Mouse (Mus musculus) left cerebral cortex, adult 8-10 months (tissue): ENCODE results near the gene Col6a4. TPM values are rescaled to one million over a fixed set of nuclear protein-coding genes. Genes with fewer than 3 reads are reported as not detected.

Source experiments
- DNase-seq, 2 experiments: peaks; one replicate each; pipeline ENCODE4 v3.0.0; 2022; ENCODE audit warnings: low spot score in 2 of 2
- total RNA-seq, 4 experiments: library from RNA; stranded (reverse); gene quantifications; 2 replicates each; pipeline ENCODE4 v1.2.4; 2022

The Col6a4 gene
- total RNA-seq, 4 experiments from 2014 or later, result 1.8 to 2.9 (median 2.2) TPM

GRCm38 (mm10) chr9:106073956-106074355, 22.6 kb downstream of the Col6a4 start:
- no peak for DNase-seq

GRCm38 (mm10) chr9:106071651-106072050, 24.9 kb downstream of the Col6a4 start:
- no peak for DNase-seq

- peak in 1 of 2 experiments; percentile 45 for DNase-seq
Measured at GRCm38 (mm10) chr9:106053446-106053845, 43.1 kb downstream of the Col6a4 start.

GRCm38 (mm10) chr9:106043921-106044503, 52.6 kb downstream of the Col6a4 start:
- DNase-seq, result no peak

- no peak for DNase-seq
Measured at GRCm38 (mm10) chr9:106039915-106040659, 56.5 kb downstream of the Col6a4 start.

- DNase-seq, result peak in 1 of 2 experiments; percentile 33
Measured at GRCm38 (mm10) chr9:106039276-106039675, 57.3 kb downstream of the Col6a4 start.

GRCm38 (mm10) chr9:106038865-106039264, 57.7 kb downstream of the Col6a4 start:
- peak; percentile 36 to 70 for DNase-seq

- DNase-seq, result no peak
Measured at GRCm38 (mm10) chr9:106015666-106016065, 80.9 kb downstream of the Col6a4 start.

- DNase-seq, result no peak
Measured at GRCm38 (mm10) chr9:106013139-106013538, 83.4 kb downstream of the Col6a4 start.

GRCm38 (mm10) chr9:105997955-105998354, 98.6 kb downstream of the Col6a4 start:
- DNase-seq, result no peak

- DNase-seq, result peak in 1 of 2 experiments; percentile 48
Measured at GRCm38 (mm10) chr9:105992425-105992824, 104.2 kb downstream of the Col6a4 start.

- no peak for DNase-seq
Measured at GRCm38 (mm10) chr9:105990099-105990498, 106.5 kb downstream of the Col6a4 start.

GRCm38 (mm10) chr9:105989468-105989867, 107.1 kb downstream of the Col6a4 start:
- no peak for DNase-seq

GRCm38 (mm10) chr9:105988096-105988495, 108.5 kb downstream of the Col6a4 start:
- no peak for DNase-seq

- DNase-seq, result no peak
Measured at GRCm38 (mm10) chr9:105984931-105985519, 111.6 kb downstream of the Col6a4 start.

GRCm38 (mm10) chr9:105978479-105978878, 118.1 kb downstream of the Col6a4 start:
- DNase-seq, result no peak

- DNase-seq, result no peak
Measured at GRCm38 (mm10) chr9:105976871-105977270, 119.7 kb downstream of the Col6a4 start.

GRCm38 (mm10) chr9:105976314-105976713, 120.3 kb downstream of the Col6a4 start:
- DNase-seq, result no peak

- DNase-seq, result no peak
Measured at GRCm38 (mm10) chr9:105973736-105974135, 122.8 kb downstream of the Col6a4 start.

GRCm38 (mm10) chr9:105972031-105972430, 124.6 kb downstream of the Col6a4 start:
- no peak for DNase-seq

- DNase-seq, result no peak
Measured at GRCm38 (mm10) chr9:105971351-105971894, 125.2 kb downstream of the Col6a4 start.

GRCm38 (mm10) chr9:105970901-105971300, 125.7 kb downstream of the Col6a4 start:
- DNase-seq, result no peak
